Mouse (Mus musculus): ENCODE results near the gene Gm11060. TPM values are rescaled to one million over a fixed set of nuclear protein-coding genes. Genes with fewer than 3 reads are reported as not detected.
A peak's percentile ranks its signal among the peaks of the same experiment; 100 is the strongest.

Gene Gm11060
- polyA plus RNA-seq, 1 experiment from 2014 or later: not detected

DNA sequence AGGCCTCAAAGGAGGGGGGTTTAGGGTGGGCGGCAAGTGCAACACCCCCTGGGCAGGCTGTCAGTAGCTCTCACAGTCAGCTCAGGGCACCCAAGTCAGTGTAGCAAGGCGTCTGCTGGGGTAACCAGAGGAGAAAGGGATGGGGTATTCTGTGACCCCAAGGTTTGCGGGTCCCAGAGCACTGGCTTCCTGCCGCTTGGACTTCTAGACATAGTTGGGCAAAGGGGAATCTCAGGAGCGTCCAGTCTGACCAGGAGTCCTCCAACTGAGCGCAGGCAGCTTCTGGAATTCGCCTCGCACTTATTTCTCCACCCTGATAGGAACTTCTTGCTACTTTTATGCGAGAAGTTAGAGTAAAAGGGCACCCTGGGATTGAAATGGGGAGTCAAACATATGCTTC, 32.1 kb downstream of the Gm11060 start:
- WGBS: 2% methylated on average over 9 of the region's 9 CpGs
- Histone ChIP-seq H3K36me3 (ENCODE audit: control insufficient read depth, insufficient read depth, low read length) (no peaks in the 10 kb centered on the region), H3K4me3 (ENCODE audit: low read depth, low read length) (no peak overlapping the region), H3K27ac (replicated peaks; ENCODE audit: low read depth, low read length) (no peak overlapping the region), H3K4me1 (ENCODE audit: control insufficient read depth, insufficient read depth, low read length) (peaks cover 10% of the 10 kb centered on the region), H3K27me3 (ENCODE audit: control insufficient read depth, insufficient read depth, low read length) (peaks cover 93% of the 10 kb centered on the region), H3K4me2 (ENCODE audit: low read depth, severe bottlenecking) (no peak overlapping the region), H3K9me3 (ENCODE audit: control insufficient read depth, low read length) (no peaks in the 10 kb centered on the region), H3K9ac (ENCODE audit: low read length) (no peak overlapping the region)
- DNase-seq (ENCODE audit: low spot score) (peak; percentile 47), ATAC-seq (ENCODE audit: insufficient number of reproducible peaks, low FRiP score, low TSS enrichment, low read depth) (no peak)

GRCm38 (mm10) chr2:105124391-105124790, 32.6 kb downstream of the Gm11060 start:
- no peaks in the 10 kb centered on the region for H3K9me3 ChIP-seq (ENCODE audit: control insufficient read depth, low read length)
- H3K36me3 ChIP-seq (ENCODE audit: control insufficient read depth, insufficient read depth, low read length): no peaks in the 10 kb centered on the region
- DNase-seq (ENCODE audit: low spot score) (peak; percentile 43), ATAC-seq (ENCODE audit: insufficient number of reproducible peaks, low FRiP score, low TSS enrichment, low read depth) (no peak)
- H3K4me1 ChIP-seq (ENCODE audit: control insufficient read depth, insufficient read depth, low read length): peaks cover 10% of the 10 kb centered on the region
- peaks cover 94% of the 10 kb centered on the region for H3K27me3 ChIP-seq (ENCODE audit: control insufficient read depth, insufficient read depth, low read length)
- H3K4me2 ChIP-seq (ENCODE audit: low read depth, severe bottlenecking): no peak overlapping the region
- H3K27ac ChIP-seq (replicated peaks; ENCODE audit: low read depth, low read length): no peak overlapping the region
- no peak overlapping the region for H3K4me3 ChIP-seq (ENCODE audit: low read depth, low read length)
- 0% methylated on average over 7 of the region's 7 CpGs for WGBS
- no peak overlapping the region for H3K9ac ChIP-seq (ENCODE audit: low read length)

DNA sequence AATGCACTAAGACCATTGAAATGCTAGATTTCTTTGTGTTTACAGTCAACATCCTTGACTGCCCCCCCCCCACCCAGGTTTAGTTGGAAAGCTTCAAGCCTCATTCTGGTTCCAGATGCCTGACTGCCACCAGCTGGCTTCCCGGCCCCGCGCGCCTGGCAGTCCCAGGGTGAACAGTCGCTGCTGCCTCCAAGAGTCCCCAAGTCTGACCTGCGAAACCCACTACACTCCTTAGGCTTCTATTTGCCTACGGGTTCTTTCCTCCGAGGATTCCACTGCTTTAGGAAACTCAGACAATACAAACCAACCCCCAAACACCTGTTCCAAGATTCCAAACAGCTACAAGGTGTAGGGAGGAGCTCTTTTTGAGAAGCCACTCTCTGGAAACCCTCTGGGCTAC, 33.4 kb downstream of the Gm11060 start:
- ATAC-seq (ENCODE audit: insufficient number of reproducible peaks, low FRiP score, low TSS enrichment, low read depth) (no peak), DNase-seq (ENCODE audit: low spot score) (peak; percentile 50)
- no peak overlapping the region for H3K4me2 ChIP-seq (ENCODE audit: low read depth, severe bottlenecking)
- no peaks in the 10 kb centered on the region for H3K36me3 ChIP-seq (ENCODE audit: control insufficient read depth, insufficient read depth, low read length)
- no peak overlapping the region for H3K9ac ChIP-seq (ENCODE audit: low read length)
- peaks cover 96% of the 10 kb centered on the region for H3K27me3 ChIP-seq (ENCODE audit: control insufficient read depth, insufficient read depth, low read length)
- H3K9me3 ChIP-seq (ENCODE audit: control insufficient read depth, low read length): no peaks in the 10 kb centered on the region
- under 1% methylated on average over 8 of the region's 8 CpGs for WGBS
- no peak overlapping the region for H3K27ac ChIP-seq (replicated peaks; ENCODE audit: low read depth, low read length)
- no peak overlapping the region for H3K4me3 ChIP-seq (ENCODE audit: low read depth, low read length)
- H3K4me1 ChIP-seq (ENCODE audit: control insufficient read depth, insufficient read depth, low read length): peaks cover 10% of the 10 kb centered on the region

GRCm38 (mm10) chr2:105125641-105126040, 33.8 kb downstream of the Gm11060 start:
- ATAC-seq (ENCODE audit: insufficient number of reproducible peaks, low FRiP score, low TSS enrichment, low read depth) (no peak), DNase-seq (ENCODE audit: low spot score) (no peak)
- Histone ChIP-seq H3K27me3 (ENCODE audit: control insufficient read depth, insufficient read depth, low read length) (peaks cover 96% of the 10 kb centered on the region), H3K4me1 (ENCODE audit: control insufficient read depth, insufficient read depth, low read length) (peaks cover 10% of the 10 kb centered on the region), H3K36me3 (ENCODE audit: control insufficient read depth, insufficient read depth, low read length) (no peaks in the 10 kb centered on the region), H3K9ac (ENCODE audit: low read length) (no peak overlapping the region), H3K27ac (replicated peaks; ENCODE audit: low read depth, low read length) (no peak overlapping the region), H3K4me3 (ENCODE audit: low read depth, low read length) (no peak overlapping the region), H3K4me2 (ENCODE audit: low read depth, severe bottlenecking) (no peak overlapping the region), H3K9me3 (ENCODE audit: control insufficient read depth, low read length) (no peaks in the 10 kb centered on the region)
- WGBS: 2% methylated on average over 15 of the region's 15 CpGs

DNA sequence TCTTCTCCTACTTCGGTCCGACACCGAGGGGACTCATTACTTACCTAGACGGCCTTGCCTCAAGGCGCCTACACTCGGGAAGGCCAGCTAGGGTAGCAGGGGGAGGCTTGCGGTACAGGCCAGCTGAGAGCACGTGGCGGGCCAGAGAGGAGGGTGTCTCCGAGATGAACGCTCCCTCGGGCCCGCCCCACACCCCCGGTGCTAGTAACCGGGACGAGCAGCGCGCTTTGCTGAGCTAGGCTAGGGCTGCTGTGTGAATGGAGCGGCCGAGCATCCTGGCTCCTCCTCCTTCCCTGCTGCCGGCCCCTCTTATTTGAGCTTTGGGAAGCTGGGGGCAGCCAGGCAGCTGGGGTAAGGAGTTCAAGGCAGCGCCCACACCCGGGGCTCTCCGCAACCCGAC, 34.5 kb downstream of the Gm11060 start, which contains the start of gene Wt1:
Gene Wt1, plus strand, starts transcription at position 251 of the 400 bp plus-strand sequence.
- WGBS: 1% methylated on average over 25 of the region's 25 CpGs
- Histone ChIP-seq H3K27me3 (ENCODE audit: control insufficient read depth, insufficient read depth, low read length) (peaks cover 96% of the 10 kb centered on the region), H3K27ac (replicated peaks; ENCODE audit: low read depth, low read length) (no peak within 1 kb of the TSS), H3K4me3 (ENCODE audit: low read depth, low read length) (peak within 1 kb of the TSS; percentile 15), H3K36me3 (ENCODE audit: control insufficient read depth, insufficient read depth, low read length) (no peaks in the 10 kb centered on the region), H3K9me3 (ENCODE audit: control insufficient read depth, low read length) (no peaks in the 10 kb centered on the region), H3K4me2 (ENCODE audit: low read depth, severe bottlenecking) (peak within 1 kb of the TSS; percentile 35), H3K9ac (ENCODE audit: low read length) (peak within 1 kb of the TSS; percentile 27; the same call in 1 of the 2 replicates), H3K4me1 (ENCODE audit: control insufficient read depth, insufficient read depth, low read length) (peaks cover 10% of the 10 kb centered on the region)
- DNase-seq (ENCODE audit: low spot score) (peak; percentile 71), ATAC-seq (ENCODE audit: insufficient number of reproducible peaks, low FRiP score, low TSS enrichment, low read depth) (peak; percentile 55)

DNA sequence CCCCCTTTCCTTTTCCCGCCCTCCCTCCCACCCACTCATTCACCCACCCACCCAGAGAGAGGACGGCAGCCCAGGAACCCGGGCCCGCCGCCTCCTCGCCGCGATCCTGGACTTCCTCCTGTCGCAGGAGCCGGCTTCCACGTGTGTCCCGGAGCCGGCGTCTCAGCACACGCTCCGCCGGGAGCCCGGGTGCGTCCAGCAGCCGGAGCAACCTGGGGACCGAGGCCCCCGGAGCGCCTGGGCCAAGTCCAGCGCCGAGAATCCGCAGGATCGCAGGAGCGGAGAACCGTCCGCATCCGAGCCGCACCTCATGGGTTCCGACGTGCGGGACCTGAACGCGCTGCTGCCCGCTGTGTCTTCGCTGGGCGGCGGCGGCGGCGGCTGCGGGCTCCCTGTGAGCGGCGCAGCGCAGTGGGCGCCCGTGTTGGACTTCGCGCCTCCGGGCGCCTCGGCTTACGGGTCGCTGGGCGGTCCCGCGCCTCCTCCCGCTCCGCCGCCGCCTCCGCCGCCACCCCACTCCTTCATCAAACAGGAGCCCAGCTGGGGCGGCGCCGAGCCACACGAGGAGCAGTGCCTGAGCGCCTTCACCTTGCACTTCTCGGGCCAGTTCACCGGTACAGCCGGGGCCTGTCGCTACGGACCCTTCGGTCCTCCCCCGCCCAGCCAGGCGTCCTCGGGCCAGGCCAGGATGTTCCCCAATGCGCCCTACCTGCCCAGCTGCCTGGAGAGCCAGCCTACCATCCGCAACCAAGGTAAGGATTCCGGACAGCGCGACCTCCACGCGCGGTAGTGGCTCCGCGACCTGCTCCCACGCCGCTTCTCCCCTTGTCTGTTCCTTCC, 35.1 kb downstream of the Gm11060 start:
- Histone ChIP-seq H3K9me3 (ENCODE audit: control insufficient read depth, low read length) (no peaks in the 10 kb centered on the region), H3K4me3 (ENCODE audit: low read depth, low read length) (peak overlapping the region; percentile 15), H3K9ac (ENCODE audit: low read length) (peak overlapping the region; percentile 27; the same call in 1 of the 2 replicates), H3K4me2 (ENCODE audit: low read depth, severe bottlenecking) (peak overlapping the region; percentile 35), H3K36me3 (ENCODE audit: control insufficient read depth, insufficient read depth, low read length) (no peaks in the 10 kb centered on the region), H3K27me3 (ENCODE audit: control insufficient read depth, insufficient read depth, low read length) (peaks cover 96% of the 10 kb centered on the region), H3K27ac (replicated peaks; ENCODE audit: low read depth, low read length) (no peak overlapping the region), H3K4me1 (ENCODE audit: control insufficient read depth, insufficient read depth, low read length) (peaks cover 10% of the 10 kb centered on the region)
- ATAC-seq (ENCODE audit: insufficient number of reproducible peaks, low FRiP score, low TSS enrichment, low read depth) (peak; percentile 19; the same call in 1 of the 2 replicates), DNase-seq (ENCODE audit: low spot score) (no peak)
- under 1% methylated on average over 78 of the region's 92 CpGs for WGBS

DNA sequence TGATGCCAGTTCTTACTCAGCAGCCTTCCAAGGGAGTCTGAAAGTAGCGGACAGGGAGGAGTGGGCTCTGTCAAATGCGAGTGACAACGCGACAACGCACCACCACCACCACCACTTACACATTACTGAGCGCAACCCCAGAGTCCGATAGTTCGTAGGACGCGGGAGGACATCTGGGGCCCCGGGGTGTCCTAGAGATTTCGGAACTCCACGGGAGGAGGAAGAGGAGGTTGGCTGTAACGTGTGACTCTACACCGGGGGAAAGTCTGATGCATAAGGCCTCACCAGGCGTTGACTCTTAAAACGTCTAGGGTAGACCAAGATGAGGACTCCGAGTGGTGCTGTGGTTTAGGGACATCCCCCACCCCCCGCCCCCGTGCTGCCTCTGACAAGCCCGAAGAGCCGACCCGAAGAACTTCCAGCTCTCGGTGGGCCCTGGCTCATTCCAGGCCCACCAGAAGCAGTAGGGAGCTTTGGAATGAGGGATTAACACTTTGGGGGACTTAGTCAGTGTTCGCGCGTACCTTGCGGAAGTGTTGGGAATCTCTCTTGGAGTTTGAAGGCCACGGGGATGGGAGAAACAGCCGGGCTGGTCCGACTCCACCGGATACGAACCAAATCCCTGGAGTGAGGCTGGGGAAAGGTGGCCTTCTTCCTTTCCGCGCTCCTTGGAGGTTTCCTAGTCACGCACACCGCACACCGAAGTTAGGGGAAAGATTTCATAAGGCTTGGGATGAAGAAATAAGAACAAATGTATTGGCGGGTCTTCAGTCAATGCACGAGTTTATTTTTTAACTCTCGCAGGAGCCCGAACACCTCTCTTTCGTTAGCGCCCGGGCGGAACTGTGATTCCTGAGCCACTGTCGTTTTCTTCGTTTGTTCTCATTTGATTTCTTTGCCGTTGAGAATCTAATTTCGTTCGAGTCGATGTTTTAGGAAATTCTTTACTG, 36.0 kb downstream of the Gm11060 start:
- ATAC-seq (ENCODE audit: insufficient number of reproducible peaks, low FRiP score, low TSS enrichment, low read depth): no peak
- Histone ChIP-seq H3K9me3 (ENCODE audit: control insufficient read depth, low read length) (no peaks in the 10 kb centered on the region), H3K4me1 (ENCODE audit: control insufficient read depth, insufficient read depth, low read length) (peaks cover 13% of the 10 kb centered on the region), H3K27ac (replicated peaks; ENCODE audit: low read depth, low read length) (no peak overlapping the region), H3K4me2 (ENCODE audit: low read depth, severe bottlenecking) (0 out of 2 replicates have a peak overlapping the region, but pooled peaks have one; percentile 35), H3K4me3 (ENCODE audit: low read depth, low read length) (peak overlapping the region; percentile 15; the same call in 1 of the 2 replicates), H3K36me3 (ENCODE audit: control insufficient read depth, insufficient read depth, low read length) (no peaks in the 10 kb centered on the region), H3K9ac (ENCODE audit: low read length) (no peak overlapping the region), H3K27me3 (ENCODE audit: control insufficient read depth, insufficient read depth, low read length) (peaks cover 98% of the 10 kb centered on the region)
- under 1% methylated on average over 52 of the region's 52 CpGs for WGBS
- DNase-seq (ENCODE audit: low spot score): peak; percentile 68

GRCm38 (mm10) chr2:105128564-105128963, 36.7 kb downstream of the Gm11060 start:
- H3K9ac ChIP-seq (ENCODE audit: low read length): no peak overlapping the region
- DNase-seq (ENCODE audit: low spot score): peak; percentile 45
- 2% methylated on average over 12 of the region's 12 CpGs for WGBS

More at GRCm38 (mm10) chr2:105128564-105128963, 36.7 kb downstream of the Gm11060 start:
- Histone ChIP-seq H3K27me3 (ENCODE audit: control insufficient read depth, insufficient read depth, low read length) (peaks cover 98% of the 10 kb centered on the region), H3K9me3 (ENCODE audit: control insufficient read depth, low read length) (no peaks in the 10 kb centered on the region), H3K4me2 (ENCODE audit: low read depth, severe bottlenecking) (no peak overlapping the region), H3K4me3 (ENCODE audit: low read depth, low read length) (no peak overlapping the region), H3K4me1 (ENCODE audit: control insufficient read depth, insufficient read depth, low read length) (peaks cover 11% of the 10 kb centered on the region), H3K27ac (replicated peaks; ENCODE audit: low read depth, low read length) (no peak overlapping the region), H3K36me3 (ENCODE audit: control insufficient read depth, insufficient read depth, low read length) (no peaks in the 10 kb centered on the region)
- no peak for ATAC-seq (ENCODE audit: insufficient number of reproducible peaks, low FRiP score, low TSS enrichment, low read depth)

Data from limb, embryonic 11.5 days (tissue).